Mouse (Mus musculus): Measurements from ENCODE around the gene Rad9a. TPM values are rescaled to one million over a fixed set of nuclear protein-coding genes. Genes with fewer than 3 reads are reported as not detected.

The Rad9a gene
- polyA plus RNA-seq, 1 experiment from 2014 or later, result 28.9 TPM

- Histone ChIP-seq H3K4me1 (peaks cover 5% of the 10 kb centered on the region), H3K36me3 (ENCODE audit: poor library complexity, severe bottlenecking) (peaks cover 87% of the 10 kb centered on the region), H3K9me3 (replicated peaks) (no peaks in the 10 kb centered on the region), H3K27ac (no peak overlapping the region; the same call in 1 of the 2 replicates), H3K9ac (no peak overlapping the region), H3K4me3 (no peak overlapping the region), H3K4me2 (no peak overlapping the region), H3K27me3 (no peaks in the 10 kb centered on the region)
- ATAC-seq, result 0 out of 2 replicates have a peak, but pooled peaks have one; percentile 14
- WGBS, result 85% methylated on average over 13 of the region's 13 CpGs
Measured at GRCm38 (mm10) chr19:4154437-4155222, 46.8 kb downstream of the Rad9a start.

- WGBS, result 77% methylated on average over 11 of the region's 11 CpGs
- H3K27me3 ChIP-seq, result no peaks in the 10 kb centered on the region
- peaks cover 73% of the 10 kb centered on the region for H3K36me3 ChIP-seq (ENCODE audit: poor library complexity, severe bottlenecking)
- H3K27ac ChIP-seq, result no peak within 1 kb of the TSS
- no peak within 1 kb of the TSS for H3K9ac ChIP-seq
- H3K4me1 ChIP-seq, result peaks cover 14% of the 10 kb centered on the region
- no peak within 1 kb of the TSS for H3K4me2 ChIP-seq
- no peak for ATAC-seq
- H3K9me3 ChIP-seq (replicated peaks), result no peaks in the 10 kb centered on the region
- no peak within 1 kb of the TSS for H3K4me3 ChIP-seq
Measured at GRCm38 (mm10) chr19:4153232-4153654, 48.2 kb downstream of the Rad9a start, which contains the start of gene Ptprcap. Gene Ptprcap (plus strand): TSS chr19:4153604.

- Histone ChIP-seq H3K36me3 (ENCODE audit: poor library complexity, severe bottlenecking) (peaks cover 67% of the 10 kb centered on the region), H3K4me2 (no peak overlapping the region)
Measured at GRCm38 (mm10) chr19:4152445-4153231, 48.8 kb downstream of the Rad9a start.

GRCm38 (mm10) chr19:4151898-4152297 is 49.6 kb downstream of the Rad9a start:
- H3K27ac ChIP-seq, result no peak overlapping the region
- H3K36me3 ChIP-seq (ENCODE audit: poor library complexity, severe bottlenecking), result peaks cover 60% of the 10 kb centered on the region
- no peak overlapping the region for H3K9ac ChIP-seq
- H3K4me2 ChIP-seq, result no peak overlapping the region
- H3K27me3 ChIP-seq, result no peaks in the 10 kb centered on the region
- no peak overlapping the region for H3K4me3 ChIP-seq
- 89% methylated on average over 5 of the region's 5 CpGs for WGBS
- H3K9me3 ChIP-seq (replicated peaks), result no peaks in the 10 kb centered on the region
- H3K4me1 ChIP-seq, result peaks cover 26% of the 10 kb centered on the region
- ATAC-seq, result no peak

More at GRCm38 (mm10) chr19:4152445-4153231, 48.8 kb downstream of the Rad9a start:
- no peak for ATAC-seq
- Histone ChIP-seq H3K4me3 (no peak overlapping the region), H3K4me1 (peaks cover 20% of the 10 kb centered on the region), H3K9me3 (replicated peaks) (no peaks in the 10 kb centered on the region), H3K9ac (no peak overlapping the region), H3K27me3 (no peaks in the 10 kb centered on the region), H3K27ac (no peak overlapping the region)
- WGBS, result 90% methylated on average over 8 of the region's 8 CpGs

- H3K27ac ChIP-seq, result no peak overlapping the region
- H3K4me2 ChIP-seq, result no peak overlapping the region
- no peak overlapping the region for H3K9ac ChIP-seq
- peaks cover 56% of the 10 kb centered on the region for H3K36me3 ChIP-seq (ENCODE audit: poor library complexity, severe bottlenecking)
- no peaks in the 10 kb centered on the region for H3K9me3 ChIP-seq (replicated peaks)
- peaks cover 26% of the 10 kb centered on the region for H3K4me1 ChIP-seq
- H3K27me3 ChIP-seq, result no peaks in the 10 kb centered on the region
- no peak for ATAC-seq
- 74% methylated on average over 5 of the region's 5 CpGs for WGBS
- H3K4me3 ChIP-seq, result no peak overlapping the region
Measured at GRCm38 (mm10) chr19:4151488-4151860, 50.0 kb downstream of the Rad9a start.

GRCm38 (mm10) chr19:4150567-4151487 is 50.6 kb downstream of the Rad9a start:
- Histone ChIP-seq H3K4me2 (no peak overlapping the region), H3K9me3 (replicated peaks) (no peaks in the 10 kb centered on the region), H3K4me1 (peaks cover 26% of the 10 kb centered on the region), H3K4me3 (no peak overlapping the region), H3K27me3 (no peaks in the 10 kb centered on the region), H3K36me3 (ENCODE audit: poor library complexity, severe bottlenecking) (peaks cover 49% of the 10 kb centered on the region), H3K27ac (no peak overlapping the region), H3K9ac (no peak overlapping the region)
- WGBS, result 89% methylated on average over 22 of the region's 22 CpGs
- ATAC-seq, result no peak

GRCm38 (mm10) chr19:4149764-4150461 is 51.5 kb downstream of the Rad9a start:
- H3K27ac ChIP-seq, result no peak overlapping the region
- peaks cover 26% of the 10 kb centered on the region for H3K4me1 ChIP-seq
- no peaks in the 10 kb centered on the region for H3K27me3 ChIP-seq
- peaks cover 45% of the 10 kb centered on the region for H3K36me3 ChIP-seq (ENCODE audit: poor library complexity, severe bottlenecking)
- no peak for ATAC-seq
- no peak overlapping the region for H3K4me3 ChIP-seq
- H3K9ac ChIP-seq, result no peak overlapping the region
- 94% methylated on average over 17 of the region's 17 CpGs for whole genome bisulfite sequencing
- no peaks in the 10 kb centered on the region for H3K9me3 ChIP-seq (replicated peaks)
- H3K4me2 ChIP-seq, result peak overlapping the region; percentile 86; the same call in 1 of the 2 replicates

- WGBS, result 91% methylated on average over 11 of the region's 11 CpGs
- H3K27ac ChIP-seq, result no peak overlapping the region
Measured at GRCm38 (mm10) chr19:4149283-4149682, 52.2 kb downstream of the Rad9a start.

GRCm38 (mm10) chr19:4148819-4149218 is 52.6 kb downstream of the Rad9a start:
- H3K4me2 ChIP-seq, result peak overlapping the region; percentile 86
- H3K4me3 ChIP-seq, result peak overlapping the region; percentile 84
- H3K36me3 ChIP-seq (ENCODE audit: poor library complexity, severe bottlenecking), result peaks cover 40% of the 10 kb centered on the region
- H3K27ac ChIP-seq, result peak overlapping the region; percentile 52; the same call in 1 of the 2 replicates
- peaks cover 26% of the 10 kb centered on the region for H3K4me1 ChIP-seq
- H3K9ac ChIP-seq, result peak overlapping the region; percentile 88
- WGBS, result 3% methylated on average over 6 of the region's 8 CpGs
- no peaks in the 10 kb centered on the region for H3K27me3 ChIP-seq
- H3K9me3 ChIP-seq (replicated peaks), result no peaks in the 10 kb centered on the region
- peak; percentile 44 for ATAC-seq

More at GRCm38 (mm10) chr19:4149283-4149682, 52.2 kb downstream of the Rad9a start:
- H3K9ac ChIP-seq, result peak overlapping the region; percentile 88
- peaks cover 26% of the 10 kb centered on the region for H3K4me1 ChIP-seq
- H3K9me3 ChIP-seq (replicated peaks), result no peaks in the 10 kb centered on the region
- ATAC-seq, result no peak
- peak overlapping the region; percentile 86 for H3K4me2 ChIP-seq
- H3K36me3 ChIP-seq (ENCODE audit: poor library complexity, severe bottlenecking), result peaks cover 44% of the 10 kb centered on the region
- no peaks in the 10 kb centered on the region for H3K27me3 ChIP-seq
- H3K4me3 ChIP-seq, result peak overlapping the region; percentile 84

- peaks cover 36% of the 10 kb centered on the region for H3K36me3 ChIP-seq (ENCODE audit: poor library complexity, severe bottlenecking)
- peak within 1 kb of the TSS; percentile 84 for H3K4me3 ChIP-seq
- H3K27ac ChIP-seq, result peak within 1 kb of the TSS; percentile 52; the same call in 1 of the 2 replicates
- no peaks in the 10 kb centered on the region for H3K27me3 ChIP-seq
- H3K4me1 ChIP-seq, result peaks cover 26% of the 10 kb centered on the region
- peak within 1 kb of the TSS; percentile 88 for H3K9ac ChIP-seq
- H3K4me2 ChIP-seq, result peak within 1 kb of the TSS; percentile 86
- WGBS, result under 1% methylated on average over 31 of the region's 33 CpGs
- ATAC-seq, result peak; percentile 96
- H3K9me3 ChIP-seq (replicated peaks), result no peaks in the 10 kb centered on the region
Measured at GRCm38 (mm10) chr19:4148491-4148806, 53.0 kb downstream of the Rad9a start, which contains the start of gene Coro1b. Gene Coro1b (plus strand): TSS chr19:4148619.
